In the genomic region with DNA sequence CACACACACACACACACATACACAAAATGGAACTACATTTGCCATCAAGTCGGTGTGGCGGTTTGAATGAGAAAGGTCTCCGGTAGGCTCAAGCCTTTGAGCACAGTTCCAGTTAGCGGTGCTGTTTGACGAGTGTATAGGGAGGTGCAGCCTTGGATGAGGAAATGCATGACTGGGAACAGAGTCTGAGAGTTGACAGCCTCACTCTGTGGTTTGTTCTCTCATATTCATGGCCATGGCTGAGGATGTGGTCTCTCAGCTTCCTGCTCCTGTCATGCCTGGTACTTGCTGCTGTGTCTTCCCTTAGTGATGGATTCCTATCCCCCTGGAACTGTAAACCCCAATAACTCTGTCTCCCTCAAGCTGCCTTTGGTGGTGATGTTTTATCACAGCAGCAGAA, we compare ENCODE assay signal across 29 mouse cellular contexts. TPM values are rescaled to one million over a fixed set of nuclear protein-coding genes. Genes with fewer than 3 reads are reported as not detected.
A peak's percentile ranks its signal among the peaks of the same experiment; 100 is the strongest.
DNase-seq lines count a peak whose midpoint lies in the region; ATAC-seq lines count a peak whose summit lies in the region.
"Had no signal": no experiment of that assay in that cellular context is flagged by ENCODE, and none has a peak within 500 bp of the region (broad histone marks: within the 10 kb centered on the region; RNA-seq: fewer than 3 reads in every experiment).

No protein-coding gene starts in this region.

- no peak overlapping the region for H3K4me2 ChIP-seq in hindbrain, embryonic 14.5 days (replicated peaks)
- H3K4me2 ChIP-seq: forebrain, embryonic 13.5 days; heart, embryonic 11.5 days; hindbrain, embryonic 15.5 days had no signal

- no peaks in the 10 kb centered on the region for H3K36me3 ChIP-seq in hindbrain, embryonic 14.5 days (replicated peaks; ENCODE audit: control insufficient read depth, insufficient read depth)
- H3K36me3 ChIP-seq: forebrain, embryonic 10.5 days; hindbrain, embryonic 15.5 days had no signal

- no peak overlapping the region for H3K4me3 ChIP-seq in hindbrain, embryonic 14.5 days (replicated peaks; ENCODE audit: low read length)
- H3K4me3 ChIP-seq: forebrain, embryonic 10.5 days; forebrain, embryonic 13.5 days; hindbrain, embryonic 15.5 days had no signal

- DNase-seq in thymus, postnatal 0 days (ENCODE audit: low spot score) = peak; percentile 20
- no peak for DNase-seq in thymus, adult 18-20 months
- DNase-seq in hindbrain, embryonic 14.5 days (ENCODE audit: low spot score) = no peak
- no peak for DNase-seq in frontal cortex, postnatal 36 days (ENCODE audit: low spot score in 2 of 2)
- DNase-seq: adrenal gland, adult 8-10 months; adrenal gland, postnatal 25 days; cerebellum, adult 11-12 months; cerebellum, adult 8-10 months; cerebellum, postnatal 10 days; cerebellum, postnatal 36 days; gastrocnemius, postnatal 25 days; heart, postnatal 36 days had no signal

- 98% methylated on average over 5 of the region's 5 CpGs for WGBS in hindbrain, embryonic 14.5 days

- H3K9me3 ChIP-seq in hindbrain, embryonic 14.5 days (ENCODE audit: control insufficient read depth, low read length) = peaks cover 6% of the 10 kb centered on the region
- H3K9me3 ChIP-seq: hindbrain, embryonic 15.5 days had no signal

- H3K27me3 ChIP-seq in hindbrain, embryonic 14.5 days (ENCODE audit: control insufficient read depth, insufficient read depth, low read length) = no peaks in the 10 kb centered on the region
- H3K27me3 ChIP-seq: forebrain, embryonic 13.5 days; hindbrain, embryonic 15.5 days had no signal

- ATAC-seq in common myeloid progenitor, adult 5-6 weeks (replicated peaks; ENCODE audit: low read depth, poor library complexity, severe bottlenecking) = peak; percentile 40
- peak; percentile 18 to 38; a peak in 2 of 4 replicates for ATAC-seq in hematopoietic stem cell, adult 5-6 weeks (replicated peaks in 1 of 2; ENCODE audit: insufficient read depth in 1 of 2, low FRiP score in 2 of 2, low TSS enrichment in 1 of 2, low read depth in 1 of 2, poor library complexity in 2 of 2, severe bottlenecking in 2 of 2)
- ATAC-seq in hindbrain, embryonic 14.5 days (ENCODE audit: low FRiP score) = no peak
- ATAC-seq: activated CD4-positive, CD25-positive, alpha-beta regulatory T cell, adult 4 months; forebrain, embryonic 13.5 days; forebrain, embryonic 16.5 days had no signal

- no peak overlapping the region for H3K9ac ChIP-seq in hindbrain, embryonic 14.5 days
- H3K9ac ChIP-seq: forebrain, embryonic 13.5 days; hindbrain, embryonic 15.5 days had no signal

- no peak overlapping the region for H3K27ac ChIP-seq in hindbrain, embryonic 14.5 days
- H3K27ac ChIP-seq: forebrain, embryonic 10.5 days; forebrain, embryonic 13.5 days; hindbrain, embryonic 15.5 days had no signal

- no peaks in the 10 kb centered on the region for H3K4me1 ChIP-seq in hindbrain, embryonic 14.5 days (replicated peaks; ENCODE audit: control insufficient read depth, insufficient read depth, low read length)
- H3K4me1 ChIP-seq: forebrain, embryonic 13.5 days had no signal

RNA-seq across cellular contexts. Expression of a gene that starts 8.2 kb away (rescaled TPM):
- polyA plus RNA-seq in thymus, postnatal 0 days (2015; fragmentation: Nextera tagmentation; extraction: Ambion mirVana) = not detected in 2 replicates
- not detected in 2 replicates for total RNA-seq in common myeloid progenitor, adult 5-6 weeks (2017)
- not detected in 2 replicates for total RNA-seq in hematopoietic stem cell, adult 5-6 weeks (2017)
- not detected in 2 replicates for polyA plus RNA-seq in hindbrain, embryonic 14.5 days (2014; fragmentation: Nextera tagmentation; extraction: Ambion mirVana)
- total RNA-seq: adrenal gland, adult 8-10 months; adrenal gland, postnatal 25 days; ES-E14; gastrocnemius, adult 8-10 months; heart, adult 8-10 months; heart, postnatal 36 days had no signal
- polyA plus RNA-seq: activated CD4-positive, CD25-positive, alpha-beta regulatory T cell, adult 4 months; brain, embryonic 14.5 days; embryonic facial prominence, embryonic 11.5 days; embryonic facial prominence, embryonic 14.5 days; forebrain, embryonic 10.5 days; forebrain, embryonic 13.5 days; forebrain, embryonic 16.5 days; heart, embryonic 11.5 days; heart, embryonic 14.5 days; heart, postnatal 0 days; hindbrain, embryonic 11.5 days; hindbrain, embryonic 15.5 days had no signal
